Mouse (Mus musculus) midbrain, embryonic 12.5 days (tissue): ENCODE data around the gene Reep1. TPM values are rescaled to one million over a fixed set of nuclear protein-coding genes. Genes with fewer than 3 reads are reported as not detected.

Experiments
- ATAC-seq: fragments of 200-750 bp; cut with Nextera tagmentation; 2 replicates; pipeline ENCODE4 v1.8.0; 2017; ENCODE audit warnings: low read depth, moderate TSS enrichment, moderate library complexity; ENCODE audit not compliant: low FRiP score
- H3K27ac ChIP-seq: fragments of 300-500 bp; sonication (generic); replicated peaks from 2 replicates; pipeline ENCODE4 v1.5.1; 2016; ENCODE audit warnings: mild to moderate bottlenecking
- H3K27me3 ChIP-seq: fragments of 300-500 bp; sonication (generic); 2 replicates; pipeline ENCODE4 v1.6.1; 2016; ENCODE audit warnings: mild to moderate bottlenecking
- H3K36me3 ChIP-seq: fragments of 300-500 bp; sonication (generic); 2 replicates; pipeline ENCODE4 v1.6.1; 2016
- H3K4me1 ChIP-seq: fragments of 300-500 bp; sonication (generic); 2 replicates; pipeline ENCODE4 v1.6.1; 2016
- H3K4me2 ChIP-seq: fragments of 300-500 bp; sonication (generic); replicated peaks from 2 replicates; pipeline ENCODE4 v1.6.1; 2016; ENCODE audit warnings: mild to moderate bottlenecking, moderate library complexity
- H3K4me3 ChIP-seq: fragments of 300-500 bp; sonication (generic); 2 replicates; pipeline ENCODE4 v1.5.1; 2016; ENCODE audit warnings: mild to moderate bottlenecking
- H3K9ac ChIP-seq: fragments of 300-500 bp; sonication (generic); replicated peaks from 2 replicates; pipeline ENCODE4 v1.6.1; 2016; ENCODE audit warnings: mild to moderate bottlenecking, moderate library complexity
- H3K9me3 ChIP-seq: fragments of 300-500 bp; sonication (generic); 2 replicates; pipeline ENCODE4 v1.6.1; 2016; ENCODE audit warnings: mild to moderate bottlenecking
- WGBS: fragments of 180-500 bp; shearing (Covaris S2); methylation state at CpG from one replicate; pipeline ENCODE4 v1.1.7; 2016; 5-methylcytosine and 5-hydroxymethylcytosine counted together
- polyA plus RNA-seq: library from polyadenylated mRNA; unstranded; fragments of >200 nt; fragmentation: Nextera tagmentation; extraction: Ambion mirVana; gene quantifications from 2 replicates; pipeline ENCODE4 v1.2.1, GENCODE M21; 2016

The Reep1 gene
- polyA plus RNA-seq, 1 experiment from 2014 or later, result 86.3 TPM

- Histone ChIP-seq H3K9ac (no peak overlapping the region), H3K36me3 (no peaks in the 10 kb centered on the region), H3K27ac (no peak overlapping the region), H3K4me1 (peaks cover 19% of the 10 kb centered on the region), H3K9me3 (no peaks in the 10 kb centered on the region), H3K4me2 (no peak overlapping the region), H3K4me3 (no peak overlapping the region), H3K27me3 (no peaks in the 10 kb centered on the region)
- 53% methylated on average over 13 of the region's 13 CpGs for WGBS
- ATAC-seq, result no peak
Measured at GRCm38 (mm10) chr6:71740921-71741320, 33.6 kb downstream of the Reep1 start.

GRCm38 (mm10) chr6:71741998-71742636, 34.8 kb downstream of the Reep1 start:
- no peaks in the 10 kb centered on the region for H3K9me3 ChIP-seq
- WGBS, result 80% methylated on average over 6 of the region's 6 CpGs

GRCm38 (mm10) chr6:71744934-71745333, 37.6 kb downstream of the Reep1 start:
- no peak for ATAC-seq

More at GRCm38 (mm10) chr6:71741998-71742636, 34.8 kb downstream of the Reep1 start:
- H3K36me3 ChIP-seq, result no peaks in the 10 kb centered on the region
- no peak overlapping the region for H3K4me2 ChIP-seq
- no peak overlapping the region for H3K9ac ChIP-seq
- no peak overlapping the region for H3K27ac ChIP-seq
- no peak for ATAC-seq
- H3K27me3 ChIP-seq, result no peaks in the 10 kb centered on the region
- no peak overlapping the region for H3K4me3 ChIP-seq
- H3K4me1 ChIP-seq, result peaks cover 23% of the 10 kb centered on the region

GRCm38 (mm10) chr6:71745482-71746234, 38.3 kb downstream of the Reep1 start:
- Histone ChIP-seq H3K9me3 (no peaks in the 10 kb centered on the region), H3K4me2 (no peak overlapping the region), H3K9ac (no peak overlapping the region), H3K27me3 (no peaks in the 10 kb centered on the region), H3K36me3 (no peaks in the 10 kb centered on the region), H3K4me1 (peaks cover 12% of the 10 kb centered on the region), H3K4me3 (no peak overlapping the region), H3K27ac (no peak overlapping the region)
- 57% methylated on average over 9 of the region's 9 CpGs for WGBS
- ATAC-seq, result no peak

More at GRCm38 (mm10) chr6:71744934-71745333, 37.6 kb downstream of the Reep1 start:
- H3K27ac ChIP-seq, result no peak overlapping the region
- no peak overlapping the region for H3K9ac ChIP-seq
- WGBS, result 86% methylated on average over 6 of the region's 6 CpGs
- no peak overlapping the region for H3K4me3 ChIP-seq
- H3K36me3 ChIP-seq, result no peaks in the 10 kb centered on the region
- no peaks in the 10 kb centered on the region for H3K9me3 ChIP-seq
- H3K4me2 ChIP-seq, result no peak overlapping the region
- peaks cover 18% of the 10 kb centered on the region for H3K4me1 ChIP-seq
- H3K27me3 ChIP-seq, result no peaks in the 10 kb centered on the region

- no peak overlapping the region for H3K27ac ChIP-seq
- WGBS, result 12% methylated on average over 1 of the region's 1 CpGs
Measured at GRCm38 (mm10) chr6:71746246-71746645, 38.9 kb downstream of the Reep1 start.

GRCm38 (mm10) chr6:71746846-71747245, 39.5 kb downstream of the Reep1 start:
- Histone ChIP-seq H3K9ac (no peak overlapping the region), H3K9me3 (no peaks in the 10 kb centered on the region), H3K27ac (no peak overlapping the region), H3K27me3 (no peaks in the 10 kb centered on the region), H3K4me3 (no peak overlapping the region), H3K4me1 (peaks cover 6% of the 10 kb centered on the region; the same call in 1 of the 2 replicates), H3K4me2 (no peak overlapping the region), H3K36me3 (no peaks in the 10 kb centered on the region)
- 85% methylated on average over 8 of the region's 8 CpGs for WGBS
- ATAC-seq, result no peak

More at GRCm38 (mm10) chr6:71746246-71746645, 38.9 kb downstream of the Reep1 start:
- H3K36me3 ChIP-seq, result no peaks in the 10 kb centered on the region
- H3K4me2 ChIP-seq, result no peak overlapping the region
- H3K4me1 ChIP-seq, result peaks cover 6% of the 10 kb centered on the region
- H3K9ac ChIP-seq, result no peak overlapping the region
- no peaks in the 10 kb centered on the region for H3K9me3 ChIP-seq
- ATAC-seq, result peak; percentile 68
- no peak overlapping the region for H3K4me3 ChIP-seq
- no peaks in the 10 kb centered on the region for H3K27me3 ChIP-seq

GRCm38 (mm10) chr6:71751602-71752001, 44.2 kb downstream of the Reep1 start:
- Histone ChIP-seq H3K4me2 (no peak overlapping the region), H3K27me3 (no peaks in the 10 kb centered on the region), H3K4me1 (peaks cover 2% of the 10 kb centered on the region), H3K36me3 (no peaks in the 10 kb centered on the region), H3K4me3 (no peak overlapping the region), H3K9me3 (no peaks in the 10 kb centered on the region), H3K9ac (no peak overlapping the region), H3K27ac (no peak overlapping the region)
- 84% methylated on average over 2 of the region's 2 CpGs for WGBS
- ATAC-seq, result no peak

- 86% methylated on average over 7 of the region's 7 CpGs for WGBS
- Histone ChIP-seq H3K4me2 (no peak overlapping the region), H3K27me3 (no peaks in the 10 kb centered on the region), H3K36me3 (no peaks in the 10 kb centered on the region), H3K27ac (no peak overlapping the region), H3K9ac (no peak overlapping the region), H3K4me1 (peaks cover 7% of the 10 kb centered on the region), H3K9me3 (no peaks in the 10 kb centered on the region), H3K4me3 (no peak overlapping the region)
- no peak for ATAC-seq
Measured at GRCm38 (mm10) chr6:71752791-71753464, 45.6 kb downstream of the Reep1 start.

- Histone ChIP-seq H3K27ac (no peak overlapping the region), H3K9me3 (no peaks in the 10 kb centered on the region), H3K9ac (no peak overlapping the region), H3K36me3 (0 out of 2 replicates have a peak, but pooled peaks cover 11% of the 10 kb centered on the region), H3K4me3 (no peak overlapping the region), H3K4me1 (peaks cover 7% of the 10 kb centered on the region), H3K27me3 (no peaks in the 10 kb centered on the region), H3K4me2 (no peak overlapping the region)
- 64% methylated on average over 10 of the region's 10 CpGs for WGBS
- ATAC-seq, result peak; percentile 52; the same call in 1 of the 2 replicates
Measured at GRCm38 (mm10) chr6:71757039-71757894, 49.9 kb downstream of the Reep1 start.

GRCm38 (mm10) chr6:71758780-71759179, 51.4 kb downstream of the Reep1 start:
- Histone ChIP-seq H3K4me1 (peaks cover 4% of the 10 kb centered on the region; the same call in 1 of the 2 replicates), H3K4me2 (no peak overlapping the region), H3K27ac (no peak overlapping the region), H3K4me3 (no peak overlapping the region), H3K27me3 (no peaks in the 10 kb centered on the region), H3K9me3 (no peaks in the 10 kb centered on the region), H3K36me3 (0 out of 2 replicates have a peak, but pooled peaks cover 13% of the 10 kb centered on the region), H3K9ac (no peak overlapping the region)
- 80% methylated on average over 4 of the region's 4 CpGs for WGBS
- no peak for ATAC-seq

- H3K4me3 ChIP-seq, result no peak overlapping the region
- H3K4me1 ChIP-seq, result peaks cover 4% of the 10 kb centered on the region; the same call in 1 of the 2 replicates
- 91% methylated on average over 6 of the region's 6 CpGs for WGBS
- H3K27me3 ChIP-seq, result no peaks in the 10 kb centered on the region
- no peak for ATAC-seq
- no peak overlapping the region for H3K9ac ChIP-seq
- no peaks in the 10 kb centered on the region for H3K9me3 ChIP-seq
- H3K4me2 ChIP-seq, result no peak overlapping the region
- 0 out of 2 replicates have a peak, but pooled peaks cover 13% of the 10 kb centered on the region for H3K36me3 ChIP-seq
- no peak overlapping the region for H3K27ac ChIP-seq
Measured at GRCm38 (mm10) chr6:71760073-71760472, 52.7 kb downstream of the Reep1 start.
